Mouse (Mus musculus): ENCODE measurements around the gene Ascc2.

DNA sequence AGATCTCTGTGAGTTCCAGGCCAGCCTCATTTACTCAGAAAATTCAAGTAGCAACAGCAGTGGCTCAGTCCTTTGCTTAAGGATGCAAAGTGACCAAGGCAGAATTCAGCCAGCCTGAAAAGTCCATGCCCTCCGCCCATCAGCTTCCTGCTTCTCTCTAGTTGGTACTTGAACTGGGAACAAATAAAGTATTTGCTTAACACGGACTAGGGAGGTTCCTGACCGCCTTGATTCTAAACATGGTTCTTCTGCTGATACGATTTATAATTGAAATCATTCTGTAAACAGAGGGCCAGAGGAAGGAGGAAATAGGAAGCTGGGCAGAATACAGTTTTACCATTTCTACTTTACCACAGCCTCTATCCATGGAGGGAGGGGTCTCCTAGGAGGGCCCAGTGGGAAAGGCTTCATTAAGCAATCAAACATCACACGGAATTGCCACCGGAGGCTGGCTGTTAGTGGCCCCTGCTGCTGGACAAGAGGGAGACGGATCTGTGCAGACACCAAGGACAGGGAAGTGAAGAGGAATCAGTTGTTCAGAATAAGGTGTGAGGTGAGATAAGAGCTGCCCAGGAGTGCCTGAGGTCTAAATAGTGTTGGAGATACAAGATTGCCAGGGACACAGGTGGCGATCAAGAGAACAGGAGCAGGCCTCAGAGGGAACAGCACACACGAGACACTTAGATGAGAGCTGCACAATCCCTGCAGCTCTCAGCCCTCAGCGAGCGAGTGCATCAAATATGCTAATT, 51.3 kb downstream of the Ascc2 start:
- no peak for TF ChIP-seq POLR2A (IDR thresholded peaks at IDR 0.05; ENCODE audit: insufficient read depth, low read depth, low read length)
- TF ChIP-seq CTCF (IDR thresholded peaks at IDR 0.05; ENCODE audit: insufficient read depth, low read depth, low read length), result no peak
